ENCODE assay signal across 13 mouse cellular contexts in genomic region chr14:9811177-9811846, GRCm38 (mm10).
DNase-seq lines count a peak whose midpoint lies in the region; ATAC-seq and TF ChIP-seq lines count a peak whose summit lies in the region.
"Had no signal": no experiment of that assay in that cellular context is flagged by ENCODE, and none has a peak within 500 bp of the region (broad histone marks: within the 10 kb centered on the region; RNA-seq: fewer than 3 reads in every experiment).

No protein-coding gene starts in this region.

- no peak overlapping the region for H3K4me2 ChIP-seq in forebrain, embryonic 12.5 days
- H3K4me2 ChIP-seq in forebrain, embryonic 11.5 days (ENCODE audit: low read depth, low read length, severe bottlenecking) = no peak overlapping the region
- H3K4me2 ChIP-seq in midbrain, embryonic 13.5 days (replicated peaks) = no peak overlapping the region
- H3K4me2 ChIP-seq in midbrain, postnatal 0 days (ENCODE audit: low read depth, low read length, poor library complexity, severe bottlenecking) = no peak overlapping the region
- H3K4me2 ChIP-seq in neural tube, embryonic 15.5 days = peak overlapping the region; percentile 39
- H3K4me2 ChIP-seq: lung, embryonic 15.5 days had no signal

- WGBS in forebrain, embryonic 12.5 days = 64% methylated on average over 7 of the region's 7 CpGs
- 80% methylated on average over 7 of the region's 7 CpGs for WGBS in forebrain, embryonic 11.5 days
- 75% methylated on average over 7 of the region's 7 CpGs for WGBS in midbrain, embryonic 13.5 days
- 64% methylated on average over 7 of the region's 7 CpGs for WGBS in midbrain, postnatal 0 days
- WGBS in neural tube, embryonic 15.5 days = 19% methylated on average over 7 of the region's 7 CpGs

- no peaks in the 10 kb centered on the region for H3K4me1 ChIP-seq in forebrain, embryonic 12.5 days
- no peaks in the 10 kb centered on the region for H3K4me1 ChIP-seq in forebrain, embryonic 11.5 days (replicated peaks; ENCODE audit: control insufficient read depth, insufficient read depth, low read length)
- H3K4me1 ChIP-seq in midbrain, embryonic 13.5 days (replicated peaks) = 0 out of 2 replicates have a peak, but pooled peaks cover 11% of the 10 kb centered on the region
- no peaks in the 10 kb centered on the region for H3K4me1 ChIP-seq in midbrain, postnatal 0 days (ENCODE audit: insufficient read depth, low read length)
- peaks cover 17% of the 10 kb centered on the region for H3K4me1 ChIP-seq in neural tube, embryonic 15.5 days
- H3K4me1 ChIP-seq: lung, embryonic 15.5 days had no signal

- H3K36me3 ChIP-seq in forebrain, embryonic 12.5 days (replicated peaks) = no peaks in the 10 kb centered on the region
- no peaks in the 10 kb centered on the region for H3K36me3 ChIP-seq in forebrain, embryonic 11.5 days (ENCODE audit: control insufficient read depth, insufficient read depth, low read length)
- no peaks in the 10 kb centered on the region for H3K36me3 ChIP-seq in midbrain, embryonic 13.5 days
- H3K36me3 ChIP-seq in midbrain, postnatal 0 days (ENCODE audit: insufficient read depth, low read length) = no peaks in the 10 kb centered on the region
- H3K36me3 ChIP-seq in neural tube, embryonic 15.5 days = no peaks in the 10 kb centered on the region
- H3K36me3 ChIP-seq: lung, embryonic 15.5 days had no signal

- H3K4me3 ChIP-seq in forebrain, embryonic 12.5 days (replicated peaks) = no peak overlapping the region
- H3K4me3 ChIP-seq in forebrain, embryonic 11.5 days (ENCODE audit: low read depth, low read length) = no peak overlapping the region
- H3K4me3 ChIP-seq in midbrain, embryonic 13.5 days (replicated peaks) = no peak overlapping the region
- no peak overlapping the region for H3K4me3 ChIP-seq in midbrain, postnatal 0 days (ENCODE audit: low read depth, low read length)
- no peak overlapping the region for H3K4me3 ChIP-seq in neural tube, embryonic 15.5 days (replicated peaks)
- H3K4me3 ChIP-seq: lung, embryonic 15.5 days had no signal

- no peaks in the 10 kb centered on the region for H3K27me3 ChIP-seq in forebrain, embryonic 12.5 days
- no peaks in the 10 kb centered on the region for H3K27me3 ChIP-seq in forebrain, embryonic 11.5 days (ENCODE audit: control insufficient read depth, insufficient read depth, low read length)
- no peaks in the 10 kb centered on the region for H3K27me3 ChIP-seq in midbrain, embryonic 13.5 days
- H3K27me3 ChIP-seq in midbrain, postnatal 0 days (ENCODE audit: insufficient read depth, low read length) = no peaks in the 10 kb centered on the region
- no peaks in the 10 kb centered on the region for H3K27me3 ChIP-seq in neural tube, embryonic 15.5 days (replicated peaks)
- H3K27me3 ChIP-seq: lung, embryonic 15.5 days had no signal

- DNase-seq in forebrain, embryonic 11.5 days (ENCODE audit: low spot score) = no peak
- no peak for DNase-seq in midbrain, postnatal 0 days (ENCODE audit: low spot score)
- DNase-seq in forelimb bud, embryonic 11.5 days (ENCODE audit: low read depth, low spot score) = peak; percentile 31
- no peak for DNase-seq in right cerebral cortex, adult 2 months (ENCODE audit: low spot score in 2 of 2)
- no peak for DNase-seq in cerebellum, adult 11 months
- DNase-seq: adrenal gland, adult 2 months; B cell, adult 2 months; cerebellum, postnatal 36 days had no signal

- TF ChIP-seq CTCF in midbrain, postnatal 0 days (IDR thresholded peaks at IDR 0.05) = no peak

- no peak overlapping the region for H3K27ac ChIP-seq in forebrain, embryonic 12.5 days
- H3K27ac ChIP-seq in forebrain, embryonic 11.5 days (ENCODE audit: low read depth, low read length) = no peak overlapping the region
- H3K27ac ChIP-seq in midbrain, embryonic 13.5 days = 0 out of 2 replicates have a peak overlapping the region, but pooled peaks have one; percentile 7
- no peak overlapping the region for H3K27ac ChIP-seq in midbrain, postnatal 0 days (ENCODE audit: low read depth, low read length)
- peak overlapping the region; percentile 52; the same call in 1 of the 2 replicates for H3K27ac ChIP-seq in neural tube, embryonic 15.5 days (replicated peaks)
- H3K27ac ChIP-seq: kidney, postnatal 0 days; lung, embryonic 15.5 days had no signal

- H3K9ac ChIP-seq in forebrain, embryonic 12.5 days = no peak overlapping the region
- H3K9ac ChIP-seq in forebrain, embryonic 11.5 days (ENCODE audit: low read length) = no peak overlapping the region
- H3K9ac ChIP-seq in midbrain, embryonic 13.5 days (replicated peaks) = no peak overlapping the region
- H3K9ac ChIP-seq in midbrain, postnatal 0 days (replicated peaks; ENCODE audit: low read length, poor library complexity, severe bottlenecking) = no peak overlapping the region
- H3K9ac ChIP-seq in neural tube, embryonic 15.5 days (replicated peaks) = no peak overlapping the region
- H3K9ac ChIP-seq: lung, embryonic 15.5 days had no signal

- no peaks in the 10 kb centered on the region for H3K9me3 ChIP-seq in forebrain, embryonic 12.5 days
- no peaks in the 10 kb centered on the region for H3K9me3 ChIP-seq in forebrain, embryonic 11.5 days (ENCODE audit: control insufficient read depth, low read length)
- no peaks in the 10 kb centered on the region for H3K9me3 ChIP-seq in midbrain, embryonic 13.5 days
- no peaks in the 10 kb centered on the region for H3K9me3 ChIP-seq in midbrain, postnatal 0 days (ENCODE audit: low read length)
- H3K9me3 ChIP-seq in neural tube, embryonic 15.5 days (replicated peaks) = no peaks in the 10 kb centered on the region
- H3K9me3 ChIP-seq: lung, embryonic 15.5 days had no signal

- ATAC-seq in forebrain, embryonic 12.5 days (ENCODE audit: low FRiP score) = peak; percentile 23; the same call in 1 of the 2 replicates
- ATAC-seq in forebrain, embryonic 11.5 days (replicated peaks; ENCODE audit: low FRiP score) = no peak
- ATAC-seq in midbrain, embryonic 13.5 days = no peak
- no peak for ATAC-seq in midbrain, postnatal 0 days (ENCODE audit: low FRiP score)
- peak; percentile 86 for ATAC-seq in neural tube, embryonic 15.5 days (ENCODE audit: low FRiP score)

Comparison
In these comparisons a context has a peak if more than half of its experiments do, and no peak if none do; other contexts are left out.
1. ATAC-seq: peak in forebrain, embryonic 12.5 days (single experiment) and neural tube, embryonic 15.5 days (single experiment); none in forebrain, embryonic 11.5 days (single experiment), midbrain, embryonic 13.5 days (single experiment) and midbrain, postnatal 0 days (single experiment).
2. H3K27ac ChIP-seq: peak in midbrain, embryonic 13.5 days (single experiment) and neural tube, embryonic 15.5 days (single experiment); none in forebrain, embryonic 12.5 days (single experiment), forebrain, embryonic 11.5 days (single experiment) and midbrain, postnatal 0 days (single experiment).